Mouse (Mus musculus): Measurements from ENCODE around the gene M1ap.

M1ap gene

GRCm38 (mm10) chr6:83078324-83078858 is 131.7 kb downstream of the M1ap start:
- peak; percentile 98 for DNase-seq

Data from retina, postnatal 1 day (tissue).